Mouse (Mus musculus): Measurements from ENCODE around the gene Stk38l.

- no peak for TF ChIP-seq GATA1 (IDR thresholded peaks at IDR 0.05; ENCODE audit: low read length)
- TF ChIP-seq TAL1 (IDR thresholded peaks at IDR 0.05; ENCODE audit: low read length): no peak
These were observed 19.2 kb upstream of the Stk38l start for GRCm38 (mm10) chr6:146705631-146706030.
